Mouse (Mus musculus) hindbrain, embryonic 15.5 days (tissue): ENCODE data around the gene Sbno2. TPM values are rescaled to one million over a fixed set of nuclear protein-coding genes. Genes with fewer than 3 reads are reported as not detected.

Source experiments
- ATAC-seq: fragments of 200-750 bp; cut with Nextera tagmentation; 2 replicates; pipeline ENCODE4 v1.8.0; 2017; ENCODE audit warnings: low read depth, moderate number of reproducible peaks, moderate TSS enrichment; ENCODE audit not compliant: low FRiP score
- H3K27ac ChIP-seq: fragments of 300-500 bp; sonication (generic); replicated peaks from 2 replicates; pipeline ENCODE4 v1.5.1; 2015; ENCODE audit warnings: mild to moderate bottlenecking, inconsistent platforms
- H3K27me3 ChIP-seq: fragments of 300-500 bp; sonication (generic); 2 replicates; pipeline ENCODE4 v1.6.1; 2015; ENCODE audit warnings: control low read depth, inconsistent platforms
- H3K36me3 ChIP-seq: fragments of 300-500 bp; sonication (generic); 2 replicates; pipeline ENCODE4 v1.6.1; 2015; ENCODE audit warnings: control low read depth, inconsistent platforms
- H3K4me1 ChIP-seq: fragments of 300-500 bp; sonication (generic); replicated peaks from 2 replicates; pipeline ENCODE4 v1.6.1; 2015; ENCODE audit warnings: control low read depth, inconsistent platforms
- H3K4me2 ChIP-seq: fragments of 300-500 bp; sonication (generic); 2 replicates; pipeline ENCODE4 v1.6.1; 2015; ENCODE audit warnings: moderate library complexity, mild to moderate bottlenecking, inconsistent platforms
- H3K4me3 ChIP-seq: fragments of 300-500 bp; sonication (generic); 2 replicates; pipeline ENCODE4 v1.5.1; 2015; ENCODE audit warnings: mild to moderate bottlenecking, inconsistent platforms
- H3K9ac ChIP-seq: fragments of 300-500 bp; sonication (generic); 2 replicates; pipeline ENCODE4 v1.6.1; 2015; ENCODE audit warnings: inconsistent platforms
- H3K9me3 ChIP-seq: fragments of 300-500 bp; sonication (generic); 2 replicates; pipeline ENCODE4 v1.6.1; 2016; ENCODE audit warnings: control low read depth, inconsistent platforms
- WGBS: fragments of 180-500 bp; shearing (Covaris S2); methylation state at CpG from one replicate; pipeline ENCODE4 v1.1.7; 2015; 5-methylcytosine and 5-hydroxymethylcytosine counted together
- polyA plus RNA-seq: library from polyadenylated mRNA; unstranded; fragments of >200 nt; fragmentation: Nextera tagmentation; extraction: Ambion mirVana; gene quantifications from 2 replicates; pipeline ENCODE4 v1.2.1, GENCODE M21; 2015

The Sbno2 gene
- polyA plus RNA-seq, 1 experiment from 2014 or later = 12.6 TPM

DNA sequence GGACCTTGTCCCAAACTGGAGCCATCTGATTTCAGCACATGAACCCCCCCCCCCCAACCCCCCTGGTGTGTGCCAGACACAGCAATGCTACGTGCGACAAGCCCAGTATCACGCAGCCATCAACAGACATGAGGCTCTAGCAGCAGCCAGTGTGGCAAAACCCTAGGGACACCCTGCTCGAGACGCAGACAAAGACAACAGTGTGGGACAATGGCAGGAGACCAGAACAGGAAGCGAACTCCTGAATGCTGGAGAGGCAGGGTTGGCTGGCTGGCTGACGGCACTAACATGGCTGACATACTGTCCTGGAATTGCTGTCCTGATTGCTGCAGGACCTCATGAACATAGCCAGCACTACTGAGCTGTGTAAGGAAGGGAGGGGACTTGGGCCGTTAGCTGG lies 70.2 kb downstream of the Sbno2 start:
- Histone ChIP-seq H3K36me3 (peaks cover 27% of the 10 kb centered on the region), H3K9ac (no peak overlapping the region), H3K4me2 (no peak overlapping the region), H3K27me3 (no peaks in the 10 kb centered on the region), H3K9me3 (no peaks in the 10 kb centered on the region), H3K4me3 (no peak overlapping the region), H3K4me1 (peaks cover 19% of the 10 kb centered on the region), H3K27ac (no peak overlapping the region)
- WGBS = 68% methylated on average over 8 of the region's 8 CpGs
- ATAC-seq = no peak

DNA sequence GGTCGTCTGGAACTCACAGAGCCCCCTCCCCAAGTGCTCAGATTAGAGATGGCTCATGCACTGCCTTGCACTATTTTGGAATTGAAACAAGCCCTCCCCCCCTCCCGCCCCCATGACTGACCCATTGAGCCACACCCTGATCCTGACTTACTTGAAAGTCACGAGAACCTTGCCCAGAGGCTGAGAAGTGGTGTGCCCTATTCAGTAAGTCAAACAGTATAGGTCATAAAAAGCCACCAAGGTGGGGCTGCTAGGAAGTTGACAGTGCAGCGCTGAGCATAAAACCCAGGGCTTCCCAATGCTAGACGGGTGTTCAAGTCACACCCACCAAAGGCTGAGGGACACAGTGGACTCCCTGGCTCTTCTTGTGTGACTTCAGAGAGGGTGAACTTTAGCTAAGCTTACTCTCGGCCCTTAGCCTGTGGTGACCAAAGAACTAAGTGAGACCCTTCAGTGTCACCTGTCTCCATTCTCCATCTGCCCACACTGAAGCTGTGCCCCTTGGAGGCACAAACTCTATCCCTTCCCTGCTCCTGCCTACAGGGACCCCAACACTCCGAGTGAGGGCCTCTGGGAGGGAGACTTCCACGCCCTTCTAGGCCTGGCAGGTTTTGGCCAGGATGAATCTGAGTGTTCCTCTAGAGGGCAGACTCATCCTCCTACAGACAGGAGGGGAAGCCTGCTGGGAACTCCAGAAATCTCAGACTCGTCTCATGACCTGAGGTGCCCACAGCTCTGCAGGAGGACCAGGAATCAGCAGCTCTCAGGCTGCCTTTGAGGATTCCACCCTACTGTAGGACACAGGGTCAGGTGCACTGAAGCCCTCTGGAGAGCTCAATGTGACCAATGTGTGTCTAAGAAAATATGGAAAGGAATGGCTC lies 71.6 kb downstream of the Sbno2 start:
- WGBS = 51% methylated on average over 9 of the region's 9 CpGs
- no peaks in the 10 kb centered on the region for H3K9me3 ChIP-seq
- no peak for ATAC-seq
- H3K27ac ChIP-seq = peak overlapping the region; percentile 45; the same call in 1 of the 2 replicates
- H3K4me3 ChIP-seq = no peak overlapping the region
- H3K27me3 ChIP-seq = no peaks in the 10 kb centered on the region
- H3K36me3 ChIP-seq = peaks cover 27% of the 10 kb centered on the region
- peaks cover 12% of the 10 kb centered on the region for H3K4me1 ChIP-seq
- H3K4me2 ChIP-seq = no peak overlapping the region
- no peak overlapping the region for H3K9ac ChIP-seq

DNA sequence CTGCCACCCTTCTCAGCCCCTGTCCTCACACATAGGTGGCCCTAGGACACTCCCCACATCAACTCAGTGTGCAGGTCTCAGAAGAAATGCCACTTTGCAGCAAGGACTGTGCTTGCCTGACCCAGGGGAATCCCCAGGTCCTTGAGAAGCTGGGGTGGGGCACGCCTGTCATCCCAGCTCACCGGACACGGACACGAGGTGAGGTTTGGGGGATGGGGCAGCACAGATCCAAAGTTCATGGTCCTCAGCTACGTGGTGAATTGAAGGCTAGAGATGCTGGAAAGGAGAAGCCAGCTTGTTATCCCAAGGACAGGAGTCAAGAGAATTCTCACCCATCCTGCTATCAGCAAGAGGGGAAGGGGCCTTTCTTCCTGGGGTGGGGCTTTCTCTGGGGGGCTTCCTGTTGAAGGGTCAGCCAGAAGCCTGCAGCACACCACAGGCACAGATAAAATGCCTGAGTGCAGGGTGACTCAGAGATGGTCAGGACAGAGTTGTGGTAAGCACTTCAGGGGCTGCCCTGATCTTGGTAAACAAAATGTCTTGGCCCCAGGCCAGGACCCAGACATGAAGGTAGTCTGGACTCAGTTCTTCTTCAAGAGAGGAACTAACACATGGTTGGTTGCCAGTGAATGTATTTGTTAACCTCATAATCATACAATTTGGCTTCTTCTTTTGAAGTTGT lies 72.4 kb downstream of the Sbno2 start:
- 71% methylated on average over 5 of the region's 5 CpGs for WGBS
- Histone ChIP-seq H3K36me3 (peaks cover 27% of the 10 kb centered on the region), H3K27me3 (no peaks in the 10 kb centered on the region), H3K4me3 (no peak overlapping the region), H3K9me3 (no peaks in the 10 kb centered on the region), H3K4me2 (no peak overlapping the region), H3K27ac (0 out of 2 replicates have a peak overlapping the region, but pooled peaks have one; percentile 20), H3K9ac (no peak overlapping the region), H3K4me1 (peaks cover 4% of the 10 kb centered on the region)
- ATAC-seq = no peak

DNA sequence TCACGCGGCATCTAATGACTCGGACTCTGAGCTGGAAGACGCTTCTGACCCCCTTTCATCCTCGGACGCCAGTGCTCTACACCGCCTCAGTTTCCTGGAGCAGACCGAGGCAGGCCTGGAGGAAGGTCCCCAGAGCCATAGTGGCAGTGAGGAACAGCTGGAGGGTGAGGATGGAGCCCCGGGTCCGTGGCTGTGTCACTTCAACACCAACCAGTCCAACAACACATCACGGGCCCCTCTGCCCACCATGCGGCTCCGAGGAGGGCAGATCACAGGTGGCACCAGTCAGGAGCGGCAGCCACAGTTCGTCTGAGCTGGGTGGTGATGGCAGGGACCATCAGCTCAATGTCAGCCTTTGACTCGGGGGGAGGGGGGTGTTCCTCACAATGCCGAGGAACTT lies 74.6 kb downstream of the Sbno2 start:
- WGBS = 74% methylated on average over 17 of the region's 17 CpGs

DNA sequence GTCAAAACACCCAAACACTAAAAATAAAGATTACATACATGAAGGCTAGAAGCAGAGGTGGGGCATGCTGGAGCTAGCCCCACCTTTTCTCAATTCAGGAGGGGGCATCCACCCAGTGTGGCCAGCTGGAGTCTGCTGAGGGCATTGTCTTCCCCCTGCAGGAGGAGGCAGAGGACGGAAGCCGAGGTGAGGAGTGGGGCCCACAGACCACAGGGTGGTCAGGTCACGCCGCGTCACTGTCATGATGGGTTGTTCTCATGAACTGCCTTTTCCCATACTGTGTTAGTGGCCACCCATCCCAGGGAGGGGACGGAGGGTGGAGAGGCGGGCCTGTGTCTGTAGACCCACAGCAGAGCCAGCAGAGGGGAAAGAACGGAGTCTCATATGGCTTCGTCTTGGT lies 75.2 kb downstream of the Sbno2 start:
- WGBS = 82% methylated on average over 9 of the region's 9 CpGs
- Histone ChIP-seq H3K27ac (no peak overlapping the region), H3K4me3 (no peak overlapping the region), H3K4me2 (no peak overlapping the region), H3K27me3 (no peaks in the 10 kb centered on the region), H3K4me1 (no peaks in the 10 kb centered on the region), H3K9me3 (no peaks in the 10 kb centered on the region), H3K9ac (no peak overlapping the region; the same call in 1 of the 2 replicates), H3K36me3 (peaks cover 5% of the 10 kb centered on the region; the same call in 1 of the 2 replicates)
- ATAC-seq = no peak

More for the DNA sequence above, 74.6 kb downstream of the Sbno2 start:
- Histone ChIP-seq H3K9ac (no peak overlapping the region), H3K4me1 (no peaks in the 10 kb centered on the region), H3K9me3 (no peaks in the 10 kb centered on the region), H3K27me3 (no peaks in the 10 kb centered on the region), H3K4me2 (no peak overlapping the region), H3K36me3 (peaks cover 11% of the 10 kb centered on the region), H3K27ac (no peak overlapping the region), H3K4me3 (no peak overlapping the region)
- ATAC-seq = no peak

DNA sequence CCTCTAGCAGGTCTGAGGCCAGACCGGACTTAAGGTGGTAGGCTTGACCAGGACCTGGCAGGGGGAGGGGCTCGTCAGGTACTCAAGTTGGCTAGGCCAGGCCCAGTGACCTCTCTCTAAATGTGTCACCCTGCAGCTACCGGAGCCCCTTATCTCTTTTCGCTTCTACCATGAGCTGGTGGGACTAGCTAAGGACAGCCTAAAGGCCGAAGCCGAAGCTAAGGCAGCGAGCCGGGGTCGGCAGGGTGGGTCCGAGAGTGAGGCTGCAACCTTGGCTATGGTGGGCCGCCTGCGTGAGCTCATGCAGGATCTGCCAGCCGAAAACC lies 76.9 kb downstream of the Sbno2 start:
- no peaks in the 10 kb centered on the region for H3K9me3 ChIP-seq
- no peak overlapping the region for H3K27ac ChIP-seq
- H3K4me1 ChIP-seq = no peaks in the 10 kb centered on the region
- H3K27me3 ChIP-seq = no peaks in the 10 kb centered on the region
- no peak for ATAC-seq
- 92% methylated on average over 13 of the region's 13 CpGs for WGBS
- H3K36me3 ChIP-seq = no peaks in the 10 kb centered on the region
- no peak overlapping the region for H3K4me2 ChIP-seq
- H3K4me3 ChIP-seq = no peak overlapping the region
- no peak overlapping the region for H3K9ac ChIP-seq

DNA sequence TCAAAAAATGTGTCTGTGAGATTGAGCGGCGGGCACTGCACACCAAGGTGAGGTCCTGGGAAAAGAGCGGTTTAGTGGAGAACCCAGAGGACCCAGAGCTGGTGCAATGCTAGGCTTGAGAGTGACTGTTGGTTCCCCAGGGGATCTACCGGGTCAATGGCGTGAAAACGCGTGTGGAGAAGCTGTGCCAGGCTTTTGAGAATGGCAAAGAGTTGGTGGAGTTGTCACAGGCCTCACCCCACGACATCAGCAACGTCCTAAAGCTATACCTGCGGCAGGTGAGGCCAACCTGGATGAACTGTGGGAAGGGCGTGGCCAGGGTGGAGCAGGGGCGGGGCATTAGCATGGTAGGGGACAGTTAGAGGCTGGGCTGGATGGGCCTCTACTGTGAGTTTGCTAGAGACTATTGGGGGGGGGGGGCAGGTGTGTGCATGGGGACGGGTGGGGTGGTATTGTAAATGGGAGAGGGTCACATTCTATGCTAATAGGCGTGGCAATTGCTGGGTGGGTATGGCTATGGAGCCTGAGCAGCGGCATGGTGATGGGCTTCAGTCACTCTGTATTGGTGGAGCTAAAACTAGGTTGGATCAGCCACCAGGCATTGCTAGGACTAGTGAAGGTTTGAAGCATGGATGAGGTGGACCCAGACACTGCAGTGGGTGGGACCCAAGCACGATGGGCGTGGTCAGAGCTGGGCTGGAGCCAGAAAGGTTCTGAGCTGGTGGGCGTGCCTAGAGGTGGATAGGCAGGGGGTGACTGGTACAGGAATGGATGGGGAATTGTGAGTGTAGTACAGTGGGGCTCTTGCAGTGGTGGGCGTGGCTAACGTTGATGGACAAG lies 77.5 kb downstream of the Sbno2 start:
- Histone ChIP-seq H3K9ac (no peak overlapping the region), H3K4me1 (no peaks in the 10 kb centered on the region), H3K4me3 (no peak overlapping the region), H3K27me3 (no peaks in the 10 kb centered on the region), H3K9me3 (no peaks in the 10 kb centered on the region), H3K36me3 (no peaks in the 10 kb centered on the region), H3K27ac (no peak overlapping the region), H3K4me2 (no peak overlapping the region)
- no peak for ATAC-seq
- 71% methylated on average over 20 of the region's 20 CpGs for WGBS

GRCm38 (mm10) chr10:80025889-80026288 lies 79.5 kb downstream of the Sbno2 start:
- ATAC-seq = no peak
- Histone ChIP-seq H3K27me3 (no peaks in the 10 kb centered on the region), H3K4me2 (no peak overlapping the region), H3K36me3 (no peaks in the 10 kb centered on the region), H3K4me3 (no peak overlapping the region), H3K9ac (no peak overlapping the region), H3K27ac (no peak overlapping the region), H3K9me3 (no peaks in the 10 kb centered on the region), H3K4me1 (no peaks in the 10 kb centered on the region)
- WGBS = 62% methylated on average over 12 of the region's 12 CpGs

GRCm38 (mm10) chr10:80025463-80025862 lies 79.9 kb downstream of the Sbno2 start:
- Histone ChIP-seq H3K27me3 (peaks cover 2% of the 10 kb centered on the region; the same call in 1 of the 2 replicates), H3K4me1 (no peaks in the 10 kb centered on the region), H3K4me2 (no peak overlapping the region), H3K9me3 (no peaks in the 10 kb centered on the region), H3K36me3 (no peaks in the 10 kb centered on the region), H3K9ac (no peak overlapping the region), H3K27ac (no peak overlapping the region), H3K4me3 (no peak overlapping the region)
- ATAC-seq = no peak
- WGBS = 75% methylated on average over 10 of the region's 10 CpGs

- no peak for ATAC-seq
- H3K36me3 ChIP-seq = no peaks in the 10 kb centered on the region
Measured at GRCm38 (mm10) chr10:80025044-80025347, 80.4 kb downstream of the Sbno2 start.

DNA sequence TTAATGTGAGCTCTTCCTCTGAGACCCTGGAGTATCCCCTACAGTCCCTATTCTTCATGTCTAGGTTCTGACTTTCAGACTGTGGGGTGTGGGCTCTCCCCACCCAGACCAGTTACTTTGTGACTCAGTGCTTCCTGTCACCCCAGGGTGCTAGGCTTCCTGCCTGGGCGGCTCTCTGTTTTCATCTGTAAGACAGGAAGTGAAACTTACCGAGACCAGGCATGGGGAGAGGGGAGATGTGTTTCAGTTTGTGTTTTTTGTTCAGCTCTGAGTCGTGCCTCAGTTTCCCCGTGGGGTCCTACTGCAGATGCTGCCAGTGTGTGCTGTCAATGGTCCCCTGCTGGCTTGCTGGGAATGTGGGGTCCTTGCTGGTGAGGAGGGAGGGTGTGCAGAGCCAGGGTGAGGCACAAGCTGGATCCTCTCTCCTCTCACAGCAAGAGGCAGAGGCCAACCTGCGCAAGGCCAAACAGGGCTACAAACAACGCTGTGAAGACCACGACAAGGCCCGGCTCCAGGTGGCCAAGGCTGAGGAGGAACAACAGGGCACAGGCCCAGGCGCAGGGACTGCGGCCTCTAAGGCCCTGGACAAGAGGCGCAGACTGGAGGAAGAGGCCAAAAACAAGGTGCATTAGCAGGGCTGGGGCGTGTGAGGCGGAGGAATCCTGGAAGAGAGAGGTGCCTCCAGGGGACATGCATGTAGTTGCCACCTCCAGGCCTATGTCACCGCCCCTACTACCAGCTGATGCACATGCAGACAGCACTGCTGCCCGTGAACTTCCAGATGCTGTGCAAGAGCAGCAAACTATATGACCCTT lies 80.9 kb downstream of the Sbno2 start:
- no peak overlapping the region for H3K27ac ChIP-seq
- no peak for ATAC-seq
- WGBS = 79% methylated on average over 15 of the region's 15 CpGs
- H3K27me3 ChIP-seq = peaks cover 10% of the 10 kb centered on the region
- no peak overlapping the region for H3K4me2 ChIP-seq
- H3K9me3 ChIP-seq = no peaks in the 10 kb centered on the region
- H3K4me1 ChIP-seq = no peaks in the 10 kb centered on the region
- H3K36me3 ChIP-seq = no peaks in the 10 kb centered on the region
- H3K4me3 ChIP-seq = no peak overlapping the region
- H3K9ac ChIP-seq = no peak overlapping the region

More at GRCm38 (mm10) chr10:80025044-80025347, 80.4 kb downstream of the Sbno2 start:
- H3K27me3 ChIP-seq = peaks cover 5% of the 10 kb centered on the region; the same call in 1 of the 2 replicates
- no peaks in the 10 kb centered on the region for H3K9me3 ChIP-seq
- no peak overlapping the region for H3K4me2 ChIP-seq
- no peaks in the 10 kb centered on the region for H3K4me1 ChIP-seq
- no peak overlapping the region for H3K4me3 ChIP-seq
- WGBS = 64% methylated on average over 4 of the region's 4 CpGs
- no peak overlapping the region for H3K9ac ChIP-seq
- H3K27ac ChIP-seq = no peak overlapping the region
